Mouse (Mus musculus): ENCODE measurements around the gene Zscan4f.
"Not testable (repeated sequence)": the region's sequence is repeated elsewhere in the genome, so short reads cannot be mapped to it uniquely, and the experiment has no call there.

Zscan4f gene

DNA sequence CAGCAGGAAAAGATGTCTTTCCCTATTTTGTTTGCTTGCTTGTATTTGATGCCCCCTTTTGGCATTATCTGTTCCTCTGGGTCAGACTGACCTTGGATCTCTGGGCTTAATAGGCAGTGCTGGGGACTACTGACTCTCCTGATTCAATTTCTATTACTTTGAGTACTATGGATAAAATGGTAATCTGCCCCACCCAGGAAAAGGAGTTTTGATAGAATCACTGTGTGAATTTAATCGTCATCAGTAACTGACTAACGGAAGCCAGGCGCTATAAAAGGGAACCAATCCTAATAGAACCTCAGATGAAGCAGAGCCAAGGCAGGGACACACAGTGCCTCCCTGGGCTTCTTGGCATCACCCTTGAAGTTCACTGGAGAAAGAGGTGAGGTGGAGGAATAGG, at the start of gene Zscan4f:
Gene Zscan4f (plus strand): TSS at position 301 of the 400 bp plus-strand sequence.
- not testable (repeated sequence) for DNase-seq

GRCm38 (mm10) chr7:11384641-11385040, 13.1 kb upstream of the Zscan4f start:
- DNase-seq: not testable (repeated sequence)
